Mouse (Mus musculus) stomach, embryonic 14.5 days (tissue): ENCODE measurements around the gene Tmem104. TPM values are rescaled to one million over a fixed set of nuclear protein-coding genes. Genes with fewer than 3 reads are reported as not detected.
A peak's percentile ranks its signal among the peaks of the same experiment; 100 is the strongest.

Source experiments
- ATAC-seq: fragments of 200-750 bp; cut with Nextera tagmentation; 2 replicates; pipeline ENCODE4 v1.8.0; 2017; ENCODE audit warnings: low read depth, moderate TSS enrichment; ENCODE audit not compliant: insufficient number of reproducible peaks, insufficient read depth, low FRiP score
- H3K27ac ChIP-seq: fragments of 300-500 bp; sonication (generic); 2 replicates; pipeline ENCODE4 v1.5.1; 2014; ENCODE audit warnings: mild to moderate bottlenecking, low read length, moderate library complexity, mixed read lengths
- H3K27me3 ChIP-seq: fragments of 300-500 bp; sonication (generic); 2 replicates; pipeline ENCODE4 v1.6.1; 2014; ENCODE audit warnings: low read length, control low read depth, mixed read lengths; ENCODE audit not compliant: control insufficient read depth, insufficient read depth
- H3K36me3 ChIP-seq: fragments of 300-500 bp; sonication (generic); 2 replicates; pipeline ENCODE4 v1.6.1; 2014; ENCODE audit warnings: mild to moderate bottlenecking, control low read depth, low read length, moderate library complexity, mixed read lengths; ENCODE audit not compliant: control insufficient read depth, insufficient read depth
- H3K4me1 ChIP-seq: fragments of 300-500 bp; sonication (generic); 2 replicates; pipeline ENCODE4 v1.6.1; 2014; ENCODE audit warnings: low read length, control low read depth, mixed read lengths; ENCODE audit not compliant: control insufficient read depth, insufficient read depth
- H3K4me2 ChIP-seq: fragments of 300-500 bp; sonication (generic); replicated peaks from 2 replicates; pipeline ENCODE4 v1.6.1; 2014; ENCODE audit warnings: low read depth, low read length, control low read depth
- H3K4me3 ChIP-seq: fragments of 300-500 bp; sonication (generic); 2 replicates; pipeline ENCODE4 v1.5.1; 2014; ENCODE audit warnings: low read depth, low read length, control low read depth
- H3K9ac ChIP-seq: fragments of 300-500 bp; sonication (generic); replicated peaks from 2 replicates; pipeline ENCODE4 v1.6.1; 2014; ENCODE audit warnings: low read depth, mild to moderate bottlenecking, control low read depth, low read length, moderate library complexity, mixed read lengths
- H3K9me3 ChIP-seq: fragments of 300-500 bp; sonication (generic); 2 replicates; pipeline ENCODE4 v1.6.1; 2016; ENCODE audit warnings: low read depth, low read length, control low read depth; ENCODE audit not compliant: control insufficient read depth
- WGBS: fragments of 180-500 bp; shearing (Covaris S2); extraction: QIAGEN DNeasy Blood & Tissue Kit; methylation state at CpG from one replicate; pipeline ENCODE4 v1.1.7; 2014; 5-methylcytosine and 5-hydroxymethylcytosine counted together
- microRNA-seq: library from miRNA; unstranded; fragments of <30 nt; microRNA quantifications from one replicate; pipeline ENCODE4, GENCODE M21; 2016
- polyA plus RNA-seq: library from polyadenylated mRNA; unstranded; fragments of >200 nt; fragmentation: Nextera tagmentation; extraction: Ambion mirVana; gene quantifications from 2 replicates; pipeline ENCODE4 v1.2.1, GENCODE M21; 2014

The Tmem104 gene
- polyA plus RNA-seq, 1 experiment from 2014 or later: 10.5 TPM

DNA sequence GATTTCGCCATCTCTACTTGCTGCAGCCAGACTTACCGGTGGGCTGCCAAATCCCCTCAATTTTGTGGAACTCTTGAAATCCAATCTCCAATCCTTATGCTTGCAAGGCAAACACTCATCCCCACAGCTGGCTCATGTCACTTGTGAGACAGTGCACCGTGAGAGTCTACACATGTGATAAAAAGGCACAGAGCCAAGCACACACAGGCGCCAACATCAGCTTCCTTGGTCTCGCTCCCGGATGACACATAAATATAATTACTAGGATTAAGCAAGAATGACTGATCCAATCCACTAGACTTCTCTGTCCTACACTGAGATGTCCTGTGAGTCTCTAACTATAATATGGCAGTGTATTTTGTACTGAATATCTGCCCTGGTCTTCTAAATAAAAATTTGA is 103.6 kb downstream of the Tmem104 start:
- ATAC-seq: no peak
- 39% methylated on average over 6 of the region's 6 CpGs for WGBS

DNA sequence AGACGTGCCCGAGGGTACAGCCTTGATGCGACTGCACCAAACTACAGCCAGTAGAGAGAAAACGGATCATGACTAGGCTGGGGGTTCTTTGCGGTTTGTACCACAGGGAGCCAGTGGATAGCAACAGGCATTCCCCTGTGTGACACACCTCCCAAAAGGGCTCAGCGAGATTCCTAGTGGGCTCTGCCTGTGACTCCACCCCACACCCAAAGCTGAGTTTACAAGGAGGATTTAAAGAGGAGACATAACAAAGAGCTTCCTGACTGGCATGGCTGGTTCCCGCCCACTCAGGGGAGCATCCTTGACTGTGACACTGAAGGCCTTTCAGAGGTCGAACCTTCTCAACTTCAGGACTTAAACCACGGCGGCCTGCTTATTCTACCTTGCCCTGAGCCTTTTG is 104.2 kb downstream of the Tmem104 start:
- Histone ChIP-seq H3K36me3 (no peaks in the 10 kb centered on the region), H3K9ac (no peak overlapping the region), H3K27ac (0 out of 2 replicates have a peak overlapping the region, but pooled peaks have one; percentile 27), H3K27me3 (no peaks in the 10 kb centered on the region), H3K9me3 (no peaks in the 10 kb centered on the region), H3K4me2 (no peak overlapping the region), H3K4me1 (peaks cover 12% of the 10 kb centered on the region), H3K4me3 (no peak overlapping the region)
- 79% methylated on average over 10 of the region's 10 CpGs for WGBS
- ATAC-seq: no peak

More for the DNA sequence above, 103.6 kb downstream of the Tmem104 start:
- Histone ChIP-seq H3K27ac (peak overlapping the region; percentile 44; the same call in 1 of the 2 replicates), H3K36me3 (no peaks in the 10 kb centered on the region), H3K4me3 (no peak overlapping the region), H3K9me3 (no peaks in the 10 kb centered on the region), H3K4me1 (peaks cover 12% of the 10 kb centered on the region), H3K9ac (no peak overlapping the region), H3K4me2 (no peak overlapping the region), H3K27me3 (no peaks in the 10 kb centered on the region)

DNA sequence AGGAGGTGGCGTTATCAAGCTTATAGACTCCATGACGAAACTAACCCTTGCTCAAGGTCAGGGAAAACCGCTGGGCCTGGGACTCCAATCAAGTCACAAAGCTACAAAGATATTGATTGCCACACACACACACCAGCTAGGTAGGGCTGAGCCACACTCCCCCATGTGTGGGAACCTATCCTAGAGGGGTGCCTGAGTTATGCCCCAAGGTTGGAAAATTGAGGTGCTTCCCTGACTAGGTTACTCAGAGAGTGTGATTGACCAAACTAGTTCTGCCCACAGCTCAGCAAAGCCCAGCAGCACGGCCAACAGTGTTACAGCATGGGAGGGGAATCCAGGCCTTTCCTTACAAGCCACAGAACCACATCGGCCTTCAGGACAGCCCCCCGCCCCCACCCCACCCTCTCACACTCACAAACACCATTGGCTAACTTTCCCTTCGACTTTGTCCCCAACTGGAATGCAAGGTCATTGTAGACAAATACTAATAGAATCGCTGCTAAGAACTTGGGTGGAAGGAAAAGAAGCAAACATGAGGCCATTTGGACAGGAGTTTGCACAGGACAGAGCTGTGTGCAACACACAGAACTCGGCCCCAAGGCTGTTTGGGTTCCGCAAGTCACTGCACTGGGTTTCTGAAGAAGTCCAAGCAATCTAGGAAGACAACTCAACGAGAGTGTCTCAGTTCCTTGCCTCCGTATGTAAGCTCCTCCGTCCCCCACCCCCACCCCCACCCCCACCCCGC is 105.5 kb downstream of the Tmem104 start:
- no peak overlapping the region for H3K9ac ChIP-seq
- peak overlapping the region; percentile 85 for H3K27ac ChIP-seq
- H3K4me1 ChIP-seq: peaks cover 15% of the 10 kb centered on the region
- peak; percentile 40; the same call in 1 of the 2 replicates for ATAC-seq
- WGBS: 57% methylated on average over 14 of the region's 14 CpGs
- H3K9me3 ChIP-seq: no peaks in the 10 kb centered on the region
- no peak overlapping the region for H3K4me2 ChIP-seq
- no peaks in the 10 kb centered on the region for H3K36me3 ChIP-seq
- H3K27me3 ChIP-seq: no peaks in the 10 kb centered on the region
- no peak overlapping the region for H3K4me3 ChIP-seq

DNA sequence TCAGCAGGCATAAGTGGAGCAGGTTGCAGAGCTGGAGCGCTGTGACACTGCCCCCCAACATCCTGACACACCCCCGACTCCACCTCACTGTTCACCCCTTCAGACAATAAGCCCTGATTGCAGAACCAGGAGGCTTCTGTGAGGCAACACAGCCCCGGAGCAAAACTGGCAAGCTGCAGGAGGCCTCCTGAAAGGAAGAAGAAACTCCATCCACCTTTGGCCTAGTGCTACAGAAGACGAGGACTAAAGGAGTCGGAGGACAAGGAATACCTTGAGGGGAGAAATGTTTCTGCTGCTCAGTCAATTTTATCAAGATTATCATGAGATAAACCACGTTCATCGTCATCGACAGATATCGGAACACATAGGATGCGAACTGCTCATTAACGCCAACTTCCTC is 108.7 kb downstream of the Tmem104 start:
- WGBS: 88% methylated on average over 11 of the region's 11 CpGs
- no peaks in the 10 kb centered on the region for H3K9me3 ChIP-seq

More for the DNA sequence above, 108.7 kb downstream of the Tmem104 start:
- Histone ChIP-seq H3K4me1 (peaks cover 11% of the 10 kb centered on the region), H3K4me3 (no peak overlapping the region), H3K36me3 (no peaks in the 10 kb centered on the region), H3K4me2 (no peak overlapping the region), H3K27me3 (no peaks in the 10 kb centered on the region), H3K9ac (no peak overlapping the region), H3K27ac (no peak overlapping the region)
- ATAC-seq: no peak

Small RNAs within 50 kb of the gene (microRNA-seq; reads per million reads assigned to microRNA genes)
- not detected for gene Gm25837

Other genes with a start within 250 kb of the Tmem104 start
- gene Cd300c, start 218.3 kb upstream of the Tmem104 start, polyA plus RNA-seq: not detected in 2 replicates
- gene Cd300ld, start 197.6 kb upstream of the Tmem104 start, polyA plus RNA-seq: 0.24 and 0.33 TPM in 2 replicates
- gene Cd300c2, start 185.6 kb upstream of the Tmem104 start, polyA plus RNA-seq: 1.8 and 2.9 TPM in 2 replicates
- not detected in 2 replicates for gene Cd300ld2, start 171.3 kb upstream of the Tmem104 start, polyA plus RNA-seq
- gene Cd300ld4, start 160.5 kb upstream of the Tmem104 start, polyA plus RNA-seq: not detected in 2 replicates
- gene Cd300ld5, start 149.7 kb upstream of the Tmem104 start, polyA plus RNA-seq: not detected in 2 replicates
- not detected in 2 replicates for gene Cd300ld3, start 139.1 kb upstream of the Tmem104 start, polyA plus RNA-seq
- 0.12 TPM in 1 of 2 replicates, not detected in the other for gene Cd300e, start 125.3 kb upstream of the Tmem104 start, polyA plus RNA-seq
- gene Rab37, start 96.1 kb upstream of the Tmem104 start, polyA plus RNA-seq: 1.3 and 1.5 TPM in 2 replicates
- gene Cd300lf, start 53.5 kb upstream of the Tmem104 start, polyA plus RNA-seq: 0.33 and 0.48 TPM in 2 replicates
- 105 and 114 TPM in 2 replicates for gene Slc9a3r1, start 24.1 kb upstream of the Tmem104 start, polyA plus RNA-seq
- gene Nat9, start 372 bp downstream of the Tmem104 start, polyA plus RNA-seq: 18.3 and 20.1 TPM in 2 replicates
- gene Grin2c, start 79.8 kb downstream of the Tmem104 start, polyA plus RNA-seq: not detected in 2 replicates
- 11.5 and 13.3 TPM in 2 replicates for gene Fdxr, start 89.6 kb downstream of the Tmem104 start, polyA plus RNA-seq
- 1.3 and 1.5 TPM in 2 replicates for gene Fads6, start 110.2 kb downstream of the Tmem104 start, polyA plus RNA-seq
- not detected in 2 replicates for gene Otop2, start 119.7 kb downstream of the Tmem104 start, polyA plus RNA-seq
- 0.10 TPM in 1 of 2 replicates, not detected in the other for gene Ush1g, start 134.6 kb downstream of the Tmem104 start, polyA plus RNA-seq
- 1.0 and 1.2 TPM in 2 replicates for gene Otop3, start 147.2 kb downstream of the Tmem104 start, polyA plus RNA-seq
- gene Hid1, start 180.3 kb downstream of the Tmem104 start, polyA plus RNA-seq: 21.0 and 24.4 TPM in 2 replicates
- 12.6 and 13.0 TPM in 2 replicates for gene Cdr2l, start 194.4 kb downstream of the Tmem104 start, polyA plus RNA-seq
- 206 and 208 TPM in 2 replicates for gene Mrpl58, start 216.3 kb downstream of the Tmem104 start, polyA plus RNA-seq
- 832 and 848 TPM in 2 replicates for gene Atp5h, start 232.5 kb downstream of the Tmem104 start, polyA plus RNA-seq
- gene Kctd2, start 232.6 kb downstream of the Tmem104 start, polyA plus RNA-seq: 9.5 and 12.3 TPM in 2 replicates